ENCODE assay signal across 9 mouse cellular contexts in genomic region chr16:95209011-95209466, GRCm38 (mm10). TPM values are rescaled to one million over a fixed set of nuclear protein-coding genes. Genes with fewer than 3 reads are reported as not detected.
DNase-seq lines count a peak whose midpoint lies in the region; ATAC-seq and TF ChIP-seq lines count a peak whose summit lies in the region.
"Had no signal": no experiment of that assay in that cellular context is flagged by ENCODE, and none has a peak within 500 bp of the region (broad histone marks: within the 10 kb centered on the region; RNA-seq: fewer than 3 reads in every experiment).

No protein-coding gene starts in this region.

- no peak overlapping the region for H3K27ac ChIP-seq in intestine, postnatal 0 days (ENCODE audit: low read depth, low read length)
- H3K27ac ChIP-seq in intestine, embryonic 15.5 days, result no peak overlapping the region
- no peak overlapping the region for H3K27ac ChIP-seq in kidney, embryonic 15.5 days
- no peak overlapping the region for H3K27ac ChIP-seq in forebrain, embryonic 11.5 days (ENCODE audit: low read depth, low read length)
- H3K27ac ChIP-seq: neural tube, embryonic 12.5 days had no signal

- no peak for ATAC-seq in intestine, postnatal 0 days
- ATAC-seq in intestine, embryonic 15.5 days, result no peak
- ATAC-seq in kidney, embryonic 15.5 days (replicated peaks; ENCODE audit: low FRiP score), result peak; percentile 36; the same call in 1 of the 2 replicates
- ATAC-seq in forebrain, embryonic 11.5 days (replicated peaks; ENCODE audit: low FRiP score), result no peak

- peak; percentile 32 for DNase-seq in MN1 (ENCODE audit: low spot score)
- peak; percentile 78 to 81 for DNase-seq in cerebellum, postnatal 10 days
- DNase-seq in forebrain, embryonic 11.5 days (ENCODE audit: low spot score), result no peak
- DNase-seq in retina, postnatal 1 day, result no peak
- no peak for DNase-seq in thymus, adult 18-20 months

- TF ChIP-seq CTCF in intestine, postnatal 0 days (IDR thresholded peaks at IDR 0.05; ENCODE audit: low read depth), result peak; percentile 56

- H3K4me2 ChIP-seq in intestine, postnatal 0 days (replicated peaks; ENCODE audit: low read depth), result no peak overlapping the region
- H3K4me2 ChIP-seq in intestine, embryonic 15.5 days (replicated peaks), result no peak overlapping the region
- H3K4me2 ChIP-seq in kidney, embryonic 15.5 days, result no peak overlapping the region
- H3K4me2 ChIP-seq in forebrain, embryonic 11.5 days (ENCODE audit: low read depth, low read length, severe bottlenecking), result no peak overlapping the region
- H3K4me2 ChIP-seq: neural tube, embryonic 12.5 days had no signal

- no peaks in the 10 kb centered on the region for H3K9me3 ChIP-seq in intestine, postnatal 0 days (ENCODE audit: control insufficient read depth)
- H3K9me3 ChIP-seq in intestine, embryonic 15.5 days, result no peaks in the 10 kb centered on the region
- H3K9me3 ChIP-seq in kidney, embryonic 15.5 days (replicated peaks), result no peaks in the 10 kb centered on the region
- no peaks in the 10 kb centered on the region for H3K9me3 ChIP-seq in forebrain, embryonic 11.5 days (ENCODE audit: control insufficient read depth, low read length)
- H3K9me3 ChIP-seq: neural tube, embryonic 12.5 days had no signal

- no peaks in the 10 kb centered on the region for H3K36me3 ChIP-seq in intestine, postnatal 0 days (ENCODE audit: control insufficient read depth, insufficient read depth)
- no peaks in the 10 kb centered on the region for H3K36me3 ChIP-seq in intestine, embryonic 15.5 days
- no peaks in the 10 kb centered on the region for H3K36me3 ChIP-seq in kidney, embryonic 15.5 days
- H3K36me3 ChIP-seq in forebrain, embryonic 11.5 days (ENCODE audit: control insufficient read depth, insufficient read depth, low read length), result no peaks in the 10 kb centered on the region
- H3K36me3 ChIP-seq: neural tube, embryonic 12.5 days had no signal

- H3K4me3 ChIP-seq in intestine, postnatal 0 days (ENCODE audit: low read depth, low read length), result no peak overlapping the region
- no peak overlapping the region for H3K4me3 ChIP-seq in intestine, embryonic 15.5 days (replicated peaks)
- no peak overlapping the region for H3K4me3 ChIP-seq in kidney, embryonic 15.5 days (replicated peaks)
- no peak overlapping the region for H3K4me3 ChIP-seq in forebrain, embryonic 11.5 days (ENCODE audit: low read depth, low read length)
- H3K4me3 ChIP-seq: neural tube, embryonic 12.5 days had no signal

- no peak overlapping the region for H3K9ac ChIP-seq in intestine, postnatal 0 days (ENCODE audit: low read depth, low read length)
- H3K9ac ChIP-seq in intestine, embryonic 15.5 days, result no peak overlapping the region
- no peak overlapping the region for H3K9ac ChIP-seq in kidney, embryonic 15.5 days
- H3K9ac ChIP-seq in forebrain, embryonic 11.5 days (ENCODE audit: low read length), result no peak overlapping the region
- H3K9ac ChIP-seq: neural tube, embryonic 12.5 days had no signal

- H3K27me3 ChIP-seq in intestine, postnatal 0 days (replicated peaks; ENCODE audit: control insufficient read depth, insufficient read depth, low read length), result 0 out of 2 replicates have a peak, but pooled peaks cover 2% of the 10 kb centered on the region
- H3K27me3 ChIP-seq in intestine, embryonic 15.5 days (replicated peaks), result no peaks in the 10 kb centered on the region
- no peaks in the 10 kb centered on the region for H3K27me3 ChIP-seq in kidney, embryonic 15.5 days
- H3K27me3 ChIP-seq in forebrain, embryonic 11.5 days (ENCODE audit: control insufficient read depth, insufficient read depth, low read length), result no peaks in the 10 kb centered on the region
- H3K27me3 ChIP-seq: neural tube, embryonic 12.5 days had no signal

- 48% methylated on average over 1 of the region's 1 CpGs for WGBS in intestine, postnatal 0 days
- 33% methylated on average over 1 of the region's 1 CpGs for WGBS in intestine, embryonic 15.5 days
- WGBS in kidney, embryonic 15.5 days, result 17% methylated on average over 1 of the region's 1 CpGs
- WGBS in forebrain, embryonic 11.5 days, result 47% methylated on average over 1 of the region's 1 CpGs

- H3K4me1 ChIP-seq in intestine, postnatal 0 days (replicated peaks; ENCODE audit: control insufficient read depth, insufficient read depth, low read length), result no peaks in the 10 kb centered on the region; the same call in 1 of the 2 replicates
- H3K4me1 ChIP-seq in intestine, embryonic 15.5 days (replicated peaks), result no peaks in the 10 kb centered on the region
- H3K4me1 ChIP-seq in kidney, embryonic 15.5 days, result no peaks in the 10 kb centered on the region
- H3K4me1 ChIP-seq in forebrain, embryonic 11.5 days (replicated peaks; ENCODE audit: control insufficient read depth, insufficient read depth, low read length), result no peaks in the 10 kb centered on the region
- H3K4me1 ChIP-seq: neural tube, embryonic 12.5 days had no signal

RNA-seq across cellular contexts. Expression of gene Kcnj15, which starts 48.3 kb away (rescaled TPM):
- polyA plus RNA-seq in intestine, postnatal 0 days (2015; fragmentation: Nextera tagmentation; extraction: Ambion mirVana), result 0.27 and 0.29 TPM in 2 replicates
- polyA plus RNA-seq in intestine, embryonic 15.5 days (2015; fragmentation: Nextera tagmentation; extraction: Ambion mirVana), result 0.28 and 0.29 TPM in 2 replicates
- polyA plus RNA-seq in kidney, embryonic 15.5 days (2015; fragmentation: Nextera tagmentation; extraction: Ambion mirVana), result 2.4 and 2.7 TPM in 2 replicates
- polyA plus RNA-seq in forebrain, embryonic 11.5 days (2014; fragmentation: Nextera tagmentation; extraction: Ambion mirVana), result 0.19 and 0.35 TPM in 2 replicates

Comparison
In these comparisons a context has a peak if more than half of its experiments do, and no peak if none do; other contexts are left out.
1. DNase-seq: peak in MN1 (single experiment) and cerebellum, postnatal 10 days (2 of 2); none in forebrain, embryonic 11.5 days (single experiment), retina, postnatal 1 day (single experiment) and thymus, adult 18-20 months (0 of 2).